Mouse (Mus musculus) c-Kit-positive CD71-negative TER-119-negative erythroid progenitor cells, embryonic 14.5 days (primary cell): ENCODE measurements at regions not wholly inside any gene's neighbourhood (a gene's known extent, or its start where the extent isn't known, plus 50 kb on each side); places are given as distances from the start of the nearest gene placed in this dataset.
A peak's percentile ranks its signal among the peaks of the same experiment; 100 is the strongest.

ENCODE experiments used
- DNase-seq: peaks from one replicate; pipeline ENCODE4 v3.0.0-alpha.2; 2013; ENCODE audit warnings: low read depth

GRCm38 (mm10) chr15:96944741-96945140 is 111.0 kb downstream of the Slc38a4 start:
- no peak for DNase-seq

GRCm38 (mm10) chr15:96942651-96943050 is 113.1 kb downstream of the Slc38a4 start:
- no peak for DNase-seq

- DNase-seq = no peak
These were observed 117.3 kb downstream of the Slc38a4 start for GRCm38 (mm10) chr15:96938406-96938805.

DNA sequence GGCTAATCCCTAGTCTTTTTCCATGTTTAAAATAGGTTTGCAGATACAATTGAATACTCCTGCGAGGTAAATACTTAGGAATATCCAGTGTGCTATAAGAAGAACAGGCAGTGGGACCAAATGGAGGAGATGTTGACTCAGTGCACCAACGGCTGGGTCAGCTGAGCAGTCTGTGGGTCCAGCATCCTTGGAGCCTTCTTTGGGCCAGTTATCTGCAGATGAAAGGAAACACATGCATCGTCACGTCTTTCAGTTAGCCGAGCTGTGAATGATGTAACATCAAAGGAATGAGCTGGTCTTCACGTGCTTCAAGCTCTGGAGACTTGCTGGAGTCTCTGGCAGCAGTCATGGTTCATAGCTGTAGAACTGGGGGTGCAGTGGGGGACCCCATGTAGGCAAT is 118.1 kb downstream of the Slc38a4 start:
- DNase-seq = no peak

GRCm38 (mm10) chr15:96936705-96937346 is 118.9 kb downstream of the Slc38a4 start:
- DNase-seq = peak; percentile 94

DNA sequence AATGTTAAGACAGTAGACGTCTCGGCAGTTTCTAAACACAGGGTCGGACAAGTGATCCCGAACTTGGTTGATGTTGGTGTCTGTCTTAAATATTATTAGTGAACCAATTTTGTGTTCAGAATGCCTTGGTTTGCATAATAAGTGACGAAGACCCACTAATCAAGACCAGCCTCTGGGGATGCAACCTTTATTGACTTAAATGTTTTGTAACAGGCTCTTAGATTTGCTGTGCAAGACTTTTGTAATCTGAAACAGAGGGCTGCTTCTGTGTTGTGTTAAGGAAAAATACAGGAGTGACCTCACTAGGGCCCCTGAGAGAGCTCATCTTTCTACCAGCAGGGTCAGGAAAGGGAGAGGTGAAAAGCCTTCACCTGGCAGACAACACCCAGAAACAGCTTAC is 119.5 kb downstream of the Slc38a4 start:
- DNase-seq = no peak

DNA sequence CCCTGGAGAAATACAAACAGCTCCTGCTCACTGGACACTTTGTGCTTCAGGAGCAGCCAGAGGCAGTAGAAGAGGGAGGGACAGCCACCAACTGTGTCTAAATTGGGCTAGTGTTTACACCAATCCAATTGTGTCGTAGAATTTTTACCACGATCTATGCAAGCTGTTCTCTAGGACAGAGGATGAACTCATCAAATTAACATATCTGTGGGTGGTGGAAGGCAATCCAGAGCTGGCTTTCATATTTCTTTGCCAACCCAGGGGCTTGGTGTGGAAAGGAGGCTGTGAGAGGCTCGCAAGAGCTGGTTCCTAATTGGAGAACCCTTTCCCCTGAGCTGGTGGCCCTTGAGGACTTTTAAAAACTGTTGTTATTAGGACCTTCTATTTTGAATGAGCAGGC is 122.3 kb downstream of the Slc38a4 start:
- no peak for DNase-seq

- no peak for DNase-seq
These were observed 125.2 kb downstream of the Slc38a4 start for GRCm38 (mm10) chr15:96930531-96930930.

- DNase-seq = no peak
These were observed 126.0 kb downstream of the Slc38a4 start for GRCm38 (mm10) chr15:96929788-96930187.

DNA sequence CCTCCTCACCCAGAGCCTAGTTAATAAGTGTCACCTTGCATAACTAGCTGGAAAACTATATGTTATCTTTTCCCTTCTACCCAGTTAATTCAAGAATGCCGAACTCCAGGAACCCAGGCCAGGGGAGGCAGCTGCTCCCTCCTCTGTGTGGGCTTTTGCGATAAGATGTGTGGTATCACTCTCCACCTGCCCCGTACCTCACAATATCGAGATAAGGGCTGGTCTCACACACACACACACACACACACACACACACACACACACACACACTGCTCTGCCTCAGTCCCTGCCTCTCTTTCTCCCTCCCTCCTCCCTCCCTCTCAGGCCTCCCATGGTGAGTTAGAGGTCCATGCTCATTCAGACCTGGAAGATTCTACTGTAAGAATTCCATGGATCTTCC is 127.1 kb downstream of the Slc38a4 start:
- no peak for DNase-seq

- no peak for DNase-seq
These were observed 128.1 kb downstream of the Slc38a4 start for GRCm38 (mm10) chr15:96927674-96928073.

- no peak for DNase-seq
These were observed 129.1 kb downstream of the Slc38a4 start for GRCm38 (mm10) chr15:96926660-96927059.

- no peak for DNase-seq
These were observed 139.2 kb downstream of the Slc38a4 start for GRCm38 (mm10) chr15:96916586-96916985.

DNA sequence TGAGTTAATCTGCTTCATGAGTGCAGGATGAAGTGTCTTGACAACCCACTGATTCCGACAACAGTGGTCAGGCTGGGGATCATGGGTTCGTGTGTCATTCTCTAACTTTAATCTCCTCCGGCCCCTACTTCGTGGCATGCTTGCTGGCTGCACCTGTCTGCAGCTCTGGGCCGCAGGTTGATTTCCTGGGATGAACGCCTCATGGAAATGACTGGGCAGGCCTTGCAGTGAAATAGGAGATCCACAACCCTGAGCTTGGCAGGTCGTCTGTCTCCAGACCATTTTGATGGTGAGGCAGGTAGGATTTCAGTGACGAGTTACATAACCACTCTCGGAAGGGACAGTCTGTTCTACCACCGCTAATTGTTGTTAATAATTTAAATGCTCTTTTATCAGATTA is 140.2 kb downstream of the Slc38a4 start:
- DNase-seq = no peak

DNA sequence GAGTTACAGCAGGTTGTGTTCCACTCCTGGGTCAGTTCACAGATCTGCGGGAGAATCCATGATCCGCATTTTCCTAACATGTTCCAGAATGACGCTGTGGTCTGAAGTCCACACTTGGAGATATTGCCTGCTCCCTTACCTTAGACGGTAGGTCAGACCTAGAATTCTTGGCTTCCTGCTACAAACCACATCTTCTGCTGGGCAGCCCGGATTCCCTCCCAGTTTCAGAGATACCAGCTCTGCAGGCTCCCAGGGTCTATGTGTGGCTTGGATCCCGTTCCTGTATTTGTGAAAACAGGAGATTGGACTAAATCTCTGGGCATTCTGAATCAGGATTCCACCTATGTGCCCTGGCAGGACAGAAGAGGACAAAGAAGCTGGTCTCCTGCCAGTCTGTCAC is 140.8 kb downstream of the Slc38a4 start:
- DNase-seq = no peak

GRCm38 (mm10) chr15:96905520-96905919 is 150.2 kb downstream of the Slc38a4 start:
- DNase-seq = no peak

DNA sequence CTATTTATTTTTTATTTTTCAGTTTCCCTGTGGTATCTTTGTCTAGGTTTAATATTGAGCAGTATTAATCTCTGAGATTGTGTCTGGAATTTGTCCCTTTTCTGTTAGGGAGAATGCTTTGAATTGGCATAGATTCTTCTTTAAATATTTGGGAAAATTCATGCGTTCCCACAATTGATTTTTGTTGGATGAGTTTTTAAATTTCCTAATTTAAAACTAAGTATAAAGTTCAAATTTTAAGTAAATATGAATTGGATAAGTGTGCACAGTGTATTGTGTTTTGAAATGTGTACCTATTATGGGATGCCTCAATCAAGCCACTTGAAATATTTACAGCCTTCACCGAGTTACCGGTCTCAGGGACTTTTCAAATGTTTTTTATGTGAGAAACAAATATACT is 152.3 kb downstream of the Slc38a4 start:
- no peak for DNase-seq

- DNase-seq = no peak
These were observed 153.0 kb downstream of the Slc38a4 start for GRCm38 (mm10) chr15:96902781-96903180.

DNA sequence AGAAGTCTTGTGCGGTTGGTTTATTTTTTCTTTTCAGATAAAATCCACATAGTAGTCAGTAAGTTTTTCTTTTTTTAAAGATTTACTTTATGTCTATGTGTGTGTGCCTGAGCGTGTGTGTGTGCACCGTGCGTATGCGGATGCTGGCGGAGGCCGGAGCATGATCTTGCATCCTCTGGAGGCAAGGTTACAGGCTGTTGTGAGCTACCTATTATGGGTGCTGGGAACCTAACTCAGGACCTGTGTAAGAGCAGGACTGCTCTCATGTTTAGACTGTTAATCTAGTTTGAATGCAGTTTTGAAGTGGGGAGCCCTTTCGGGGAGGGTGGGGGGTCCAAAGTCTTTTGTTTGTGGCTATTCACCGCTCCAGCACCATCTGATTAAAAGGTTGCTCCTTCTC is 154.1 kb downstream of the Slc38a4 start:
- DNase-seq = no peak

DNA sequence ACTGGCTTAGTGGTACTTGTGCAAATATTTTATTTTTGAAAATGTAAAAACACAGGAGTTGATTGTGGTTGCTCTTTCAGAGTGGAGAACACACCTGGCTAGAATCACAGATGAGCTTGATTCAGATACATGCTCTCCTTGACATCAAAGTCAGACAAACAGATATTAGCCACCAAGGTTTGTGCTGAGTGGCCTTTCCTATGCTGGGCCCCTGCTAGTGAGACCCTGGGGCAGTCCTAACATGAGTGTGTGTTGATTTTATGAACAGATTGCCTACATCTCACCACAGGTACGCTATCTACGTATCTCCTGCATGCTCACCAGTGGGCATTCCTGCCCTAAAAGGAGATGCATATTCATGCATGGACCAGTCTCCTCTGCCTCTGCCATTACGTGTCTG is 157.5 kb downstream of the Slc38a4 start:
- no peak for DNase-seq

DNA sequence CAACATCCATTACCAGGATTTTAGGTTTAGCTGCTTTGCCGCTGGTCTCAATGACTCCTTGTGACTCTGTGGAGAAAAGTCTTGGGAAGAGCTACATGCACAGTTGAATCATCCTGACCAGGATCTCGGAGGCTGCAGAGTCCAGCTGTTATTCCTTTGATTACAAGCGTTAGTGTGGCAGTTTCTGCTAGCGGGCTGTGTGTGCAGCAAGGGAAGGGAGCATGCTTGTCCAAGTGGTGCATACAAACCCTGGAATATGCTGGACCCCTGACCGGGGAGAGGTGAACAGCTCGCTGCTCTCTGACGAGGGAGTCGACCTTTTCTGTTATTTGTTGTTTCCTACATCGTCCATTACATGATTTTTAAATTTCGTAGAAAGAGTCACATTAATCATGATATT is 170.9 kb downstream of the Slc38a4 start:
- no peak for DNase-seq

GRCm38 (mm10) chr15:96883754-96884153 is 172.0 kb downstream of the Slc38a4 start:
- no peak for DNase-seq

- no peak for DNase-seq
These were observed 173.5 kb downstream of the Slc38a4 start for GRCm38 (mm10) chr15:96882211-96882610.

- no peak for DNase-seq
These were observed 174.1 kb downstream of the Slc38a4 start for GRCm38 (mm10) chr15:96881519-96882170.
